Mouse (Mus musculus) bone marrow macrophage, adult 2 months (primary cell): ENCODE measurements around the gene Sppl3.

Experiments used
- CTCF ChIP-seq: IDR thresholded peaks from 2 replicates; pipeline ENCODE4 v1.5.1; 2012; ENCODE audit warnings: low read depth, mild to moderate bottlenecking, low read length, moderate library complexity
- POLR2A ChIP-seq: IDR thresholded peaks from 2 replicates; pipeline ENCODE4 v1.6.1; 2012; ENCODE audit warnings: mild to moderate bottlenecking, low read depth, low read length, borderline replicate concordance

DNA sequence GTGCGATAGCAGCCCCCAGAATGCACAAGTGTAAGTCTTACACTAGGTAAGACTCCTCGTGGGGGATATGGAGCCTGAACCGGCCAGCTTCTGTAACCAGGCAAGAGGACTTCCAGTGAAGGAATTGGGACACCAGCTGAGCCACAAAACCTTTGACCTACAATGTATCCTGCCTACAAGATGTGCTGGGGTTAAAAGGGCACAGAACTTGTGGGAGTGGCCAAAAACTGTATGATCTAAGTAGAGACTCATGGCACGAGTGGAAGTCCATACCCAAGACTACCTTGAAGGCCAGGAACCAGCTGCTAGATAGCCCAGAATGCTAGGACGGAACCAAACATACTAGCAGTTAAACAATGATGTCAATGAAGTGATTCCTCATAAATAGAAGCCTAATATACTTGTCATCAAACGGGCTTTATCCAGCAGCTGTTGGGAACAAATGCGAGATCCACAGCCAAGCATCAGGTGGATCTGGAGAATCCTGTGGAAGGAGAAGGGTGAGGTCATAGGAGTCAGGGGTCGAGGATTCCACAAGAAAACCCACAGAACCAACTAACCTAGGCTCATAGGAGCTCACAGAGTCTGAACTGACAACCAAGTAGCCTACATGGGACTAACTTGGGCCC lies 49.2 kb downstream of the Sppl3 start:
- TF ChIP-seq CTCF (no peak), POLR2A (no peak)
